Mouse (Mus musculus): ENCODE data around the gene Baiap2l1. TPM values are rescaled to one million over a fixed set of nuclear protein-coding genes. Genes with fewer than 3 reads are reported as not detected.

Baiap2l1 gene
- total and polyA plus RNA-seq, 2 experiments from 2014 or later: 6.0 to 11.1 TPM

- no peak overlapping the region for H3K9ac ChIP-seq (replicated peaks; ENCODE audit: low read depth, low read length)
- DNase-seq (ENCODE audit: low spot score) (no peak), ATAC-seq (ENCODE audit: insufficient read depth, low read depth) (no peak)
- H3K27ac ChIP-seq (ENCODE audit: low read depth): no peak overlapping the region
- no peak overlapping the region for H3K4me2 ChIP-seq (ENCODE audit: low read depth, low read length)
- 0 out of 2 replicates have a peak, but pooled peaks cover 4% of the 10 kb centered on the region for H3K9me3 ChIP-seq (replicated peaks; ENCODE audit: control insufficient read depth, low read length)
- TF ChIP-seq EP300 (IDR thresholded peaks at IDR 0.05; ENCODE audit: low read depth): no peak
- TF ChIP-seq CTCF (IDR thresholded peaks at IDR 0.05; ENCODE audit: low read depth): no peak
- no peaks in the 10 kb centered on the region for H3K27me3 ChIP-seq (ENCODE audit: control insufficient read depth, insufficient read depth, low read length)
- H3K36me3 ChIP-seq (replicated peaks; ENCODE audit: control insufficient read depth, insufficient read depth, low read length): no peaks in the 10 kb centered on the region
- H3K4me1 ChIP-seq (ENCODE audit: control insufficient read depth, insufficient read depth): peaks cover 17% of the 10 kb centered on the region; the same call in 1 of the 2 replicates
- 71% methylated on average over 2 of the region's 2 CpGs for WGBS
- H3K4me3 ChIP-seq (ENCODE audit: low read depth, low read length): no peak overlapping the region
These were observed 112.3 kb downstream of the Baiap2l1 start for GRCm38 (mm10) chr5:144245592-144245991.

GRCm38 (mm10) chr5:144243901-144244487, 113.9 kb downstream of the Baiap2l1 start, which contains the start of gene Bri3:
Bri3 (plus strand) TSS chr5:144244437.
- Histone ChIP-seq H3K4me2 (ENCODE audit: low read depth, low read length) (no peak within 1 kb of the TSS), H3K9me3 (replicated peaks; ENCODE audit: control insufficient read depth, low read length) (no peaks in the 10 kb centered on the region), H3K27ac (ENCODE audit: low read depth) (no peak within 1 kb of the TSS), H3K9ac (replicated peaks; ENCODE audit: low read depth, low read length) (no peak within 1 kb of the TSS), H3K4me1 (ENCODE audit: control insufficient read depth, insufficient read depth) (peaks cover 17% of the 10 kb centered on the region; the same call in 1 of the 2 replicates), H3K27me3 (ENCODE audit: control insufficient read depth, insufficient read depth, low read length) (no peaks in the 10 kb centered on the region), H3K4me3 (ENCODE audit: low read depth, low read length) (no peak within 1 kb of the TSS), H3K36me3 (replicated peaks; ENCODE audit: control insufficient read depth, insufficient read depth, low read length) (no peaks in the 10 kb centered on the region)
- DNase-seq (ENCODE audit: low spot score) (no peak), ATAC-seq (ENCODE audit: insufficient read depth, low read depth) (no peak)
- WGBS: 81% methylated on average over 7 of the region's 7 CpGs
- TF ChIP-seq CTCF (IDR thresholded peaks at IDR 0.05; ENCODE audit: low read depth): no peak
- no peak for TF ChIP-seq EP300 (IDR thresholded peaks at IDR 0.05; ENCODE audit: low read depth)

DNA sequence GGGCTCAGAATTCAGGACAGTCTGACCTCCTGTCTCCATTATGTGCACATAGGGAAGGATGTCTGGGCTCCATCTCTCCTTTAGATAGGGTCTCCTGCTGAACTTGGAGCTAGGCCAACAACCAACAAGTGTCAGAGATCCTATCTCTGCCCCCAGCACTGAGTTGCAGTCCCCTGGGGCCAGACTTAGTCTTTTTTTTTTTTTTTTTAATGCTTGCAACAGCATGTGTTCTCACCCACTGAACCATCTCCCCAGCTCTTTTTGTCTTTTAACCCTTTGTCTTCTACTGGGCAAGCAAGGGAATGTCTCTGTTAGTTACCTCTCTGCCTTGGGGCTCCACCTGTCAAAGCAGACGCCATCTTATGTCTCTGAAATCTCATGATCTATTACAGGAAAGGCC, 118.9 kb downstream of the Baiap2l1 start:
- no peak overlapping the region for H3K27ac ChIP-seq (ENCODE audit: low read depth)
- H3K9ac ChIP-seq (replicated peaks; ENCODE audit: low read depth, low read length): no peak overlapping the region
- TF ChIP-seq EP300 (IDR thresholded peaks at IDR 0.05; ENCODE audit: low read depth): no peak
- TF ChIP-seq CTCF (IDR thresholded peaks at IDR 0.05; ENCODE audit: low read depth): no peak
- H3K27me3 ChIP-seq (ENCODE audit: control insufficient read depth, insufficient read depth, low read length): no peaks in the 10 kb centered on the region
- ATAC-seq (ENCODE audit: insufficient read depth, low read depth) (no peak), DNase-seq (ENCODE audit: low spot score) (no peak)
- no peak overlapping the region for H3K4me3 ChIP-seq (ENCODE audit: low read depth, low read length)
- no peaks in the 10 kb centered on the region for H3K4me1 ChIP-seq (ENCODE audit: control insufficient read depth, insufficient read depth)
- no peak overlapping the region for H3K4me2 ChIP-seq (ENCODE audit: low read depth, low read length)
- H3K36me3 ChIP-seq (replicated peaks; ENCODE audit: control insufficient read depth, insufficient read depth, low read length): no peaks in the 10 kb centered on the region
- WGBS: 76% methylated on average over 1 of the region's 1 CpGs
- H3K9me3 ChIP-seq (replicated peaks; ENCODE audit: control insufficient read depth, low read length): 0 out of 2 replicates have a peak, but pooled peaks cover 3% of the 10 kb centered on the region

DNA sequence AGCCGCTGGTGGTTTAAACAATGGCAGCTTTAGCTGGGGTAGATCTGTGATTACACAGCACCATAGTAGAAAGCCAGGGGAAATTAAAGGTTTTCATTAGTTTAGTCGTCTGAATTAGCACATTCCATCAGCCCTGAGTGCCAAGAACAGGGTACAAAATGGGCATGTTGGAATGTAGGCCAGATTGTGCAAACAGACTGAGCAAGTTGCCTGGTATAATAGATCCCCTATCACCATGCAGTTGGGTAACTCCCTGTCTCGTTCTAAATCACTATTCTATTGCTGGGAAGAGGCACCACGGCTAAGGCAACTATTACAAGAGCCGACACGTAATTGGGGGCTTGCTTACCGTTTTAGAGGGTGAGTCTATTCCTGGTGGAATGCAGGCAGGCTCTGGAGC, 123.2 kb downstream of the Baiap2l1 start:
- Histone ChIP-seq H3K9me3 (replicated peaks; ENCODE audit: control insufficient read depth, low read length) (peaks cover 9% of the 10 kb centered on the region; the same call in 1 of the 2 replicates), H3K4me1 (ENCODE audit: control insufficient read depth, insufficient read depth) (no peaks in the 10 kb centered on the region), H3K36me3 (replicated peaks; ENCODE audit: control insufficient read depth, insufficient read depth, low read length) (no peaks in the 10 kb centered on the region), H3K4me3 (ENCODE audit: low read depth, low read length) (no peak overlapping the region), H3K4me2 (ENCODE audit: low read depth, low read length) (no peak overlapping the region), H3K9ac (replicated peaks; ENCODE audit: low read depth, low read length) (no peak overlapping the region), H3K27me3 (ENCODE audit: control insufficient read depth, insufficient read depth, low read length) (no peaks in the 10 kb centered on the region), H3K27ac (ENCODE audit: low read depth) (no peak overlapping the region)
- no peak for TF ChIP-seq CTCF (IDR thresholded peaks at IDR 0.05; ENCODE audit: low read depth)
- no peak for TF ChIP-seq EP300 (IDR thresholded peaks at IDR 0.05; ENCODE audit: low read depth)
- ATAC-seq (ENCODE audit: insufficient read depth, low read depth) (no peak), DNase-seq (ENCODE audit: low spot score) (no peak)
- WGBS: 79% methylated on average over 7 of the region's 7 CpGs

- 63% methylated on average over 6 of the region's 6 CpGs for WGBS
- Histone ChIP-seq H3K4me1 (ENCODE audit: control insufficient read depth, insufficient read depth) (no peaks in the 10 kb centered on the region), H3K27ac (ENCODE audit: low read depth) (no peak overlapping the region), H3K9ac (replicated peaks; ENCODE audit: low read depth, low read length) (no peak overlapping the region), H3K4me2 (ENCODE audit: low read depth, low read length) (no peak overlapping the region), H3K9me3 (replicated peaks; ENCODE audit: control insufficient read depth, low read length) (peaks cover 9% of the 10 kb centered on the region; the same call in 1 of the 2 replicates), H3K36me3 (replicated peaks; ENCODE audit: control insufficient read depth, insufficient read depth, low read length) (no peaks in the 10 kb centered on the region), H3K4me3 (ENCODE audit: low read depth, low read length) (no peak overlapping the region), H3K27me3 (ENCODE audit: control insufficient read depth, insufficient read depth, low read length) (no peaks in the 10 kb centered on the region)
- DNase-seq (ENCODE audit: low spot score) (no peak), ATAC-seq (ENCODE audit: insufficient read depth, low read depth) (no peak)
- no peak for TF ChIP-seq EP300 (IDR thresholded peaks at IDR 0.05; ENCODE audit: low read depth)
- TF ChIP-seq CTCF (IDR thresholded peaks at IDR 0.05; ENCODE audit: low read depth): no peak
These were observed 123.7 kb downstream of the Baiap2l1 start for GRCm38 (mm10) chr5:144234222-144234621.

DNA sequence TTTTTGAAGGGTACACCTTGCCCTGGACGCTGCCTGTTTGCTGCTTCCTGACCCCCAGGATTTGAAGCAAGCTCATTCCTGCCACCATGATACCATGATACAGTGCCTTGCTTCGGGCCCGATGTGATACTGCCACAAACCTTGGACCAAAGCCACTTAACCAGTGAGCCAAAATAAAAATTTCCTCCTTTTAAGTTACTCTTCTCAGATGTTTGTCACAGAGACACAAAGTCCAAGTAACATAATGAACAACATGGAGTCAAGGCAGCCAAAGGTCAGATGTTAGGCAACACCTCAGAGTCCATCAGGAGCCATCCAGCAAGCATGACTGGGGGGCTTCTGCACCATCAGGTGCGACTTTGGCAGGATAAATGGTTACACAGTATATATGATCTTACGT, 125.4 kb downstream of the Baiap2l1 start:
- ATAC-seq (ENCODE audit: insufficient read depth, low read depth): no peak
- 81% methylated on average over 5 of the region's 5 CpGs for WGBS
- Histone ChIP-seq H3K4me1 (ENCODE audit: control insufficient read depth, insufficient read depth) (no peaks in the 10 kb centered on the region), H3K9me3 (replicated peaks; ENCODE audit: control insufficient read depth, low read length) (peaks cover 9% of the 10 kb centered on the region; the same call in 1 of the 2 replicates), H3K4me2 (ENCODE audit: low read depth, low read length) (no peak overlapping the region), H3K4me3 (ENCODE audit: low read depth, low read length) (no peak overlapping the region), H3K9ac (replicated peaks; ENCODE audit: low read depth, low read length) (no peak overlapping the region), H3K36me3 (replicated peaks; ENCODE audit: control insufficient read depth, insufficient read depth, low read length) (no peaks in the 10 kb centered on the region), H3K27me3 (ENCODE audit: control insufficient read depth, insufficient read depth, low read length) (no peaks in the 10 kb centered on the region), H3K27ac (ENCODE audit: low read depth) (no peak overlapping the region)
- DNase-seq (ENCODE audit: low spot score): no peak
- TF ChIP-seq EP300 (IDR thresholded peaks at IDR 0.05; ENCODE audit: low read depth): no peak
- no peak for TF ChIP-seq CTCF (IDR thresholded peaks at IDR 0.05; ENCODE audit: low read depth)

Measured in heart, postnatal 0 days (tissue).